Mouse (Mus musculus) left cerebral cortex, postnatal 4 days (tissue): ENCODE data around the gene Atpif1. TPM values are rescaled to one million over a fixed set of nuclear protein-coding genes. Genes with fewer than 3 reads are reported as not detected.
"Not testable (repeated sequence)": the region's sequence is repeated elsewhere in the genome, so short reads cannot be mapped to it uniquely, and the experiment has no call there.

Experiments used
- DNase-seq: peaks from one replicate; pipeline ENCODE4 v3.0.0-alpha.2; 2022
- intact Hi-C: fragments of 180-260 bp; cut with DNase I; formaldehyde crosslinking; loops from one replicate; pipeline ENCODE4 v1.15.1; 2025
- total RNA-seq, 2 experiments: library from RNA; stranded (reverse); gene quantifications; 2 replicates each; pipeline ENCODE4 v1.2.3; 2021

Gene Atpif1
- total RNA-seq, 2 experiments from 2014 or later, result 652 to 682 TPM

DNA sequence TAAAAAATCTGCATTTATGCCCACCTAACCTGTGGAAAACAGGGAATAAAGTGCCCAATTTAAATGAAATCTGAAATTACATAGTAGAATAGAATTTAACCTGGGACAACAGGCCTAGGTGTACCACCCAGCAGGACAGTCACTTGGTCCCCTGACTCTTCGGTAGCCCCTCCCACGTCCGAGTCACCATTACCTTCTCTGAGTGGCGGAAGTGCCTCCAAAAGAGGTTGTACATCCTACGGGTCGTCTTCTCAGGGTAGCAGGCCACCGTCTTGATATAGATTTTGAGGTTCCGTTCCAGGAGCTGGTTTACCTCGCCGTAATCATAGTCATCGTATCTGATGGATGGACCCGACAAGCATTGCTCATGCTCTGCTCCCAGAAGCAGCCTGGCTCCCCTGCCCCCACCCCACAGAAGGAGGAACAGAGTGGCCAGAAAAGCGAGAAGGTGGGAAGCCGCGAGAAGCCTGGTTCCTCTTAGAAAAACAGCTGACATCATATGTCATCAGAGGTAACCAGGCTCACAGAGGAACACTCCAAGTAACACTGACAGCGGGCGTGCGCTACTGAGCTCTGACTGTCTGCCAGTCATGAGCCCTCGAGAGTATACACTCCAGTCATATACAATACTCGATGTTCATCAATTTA lies 39.1 kb downstream of the Atpif1 start:
- intact Hi-C loops, result no loop called here
- DNase-seq, result no peak

- intact Hi-C loops, result no loop called here
- DNase-seq, result peak; percentile 95
Observed at GRCm38 (mm10) chr4:132492178-132493060, 41.0 kb downstream of the Atpif1 start.

DNA sequence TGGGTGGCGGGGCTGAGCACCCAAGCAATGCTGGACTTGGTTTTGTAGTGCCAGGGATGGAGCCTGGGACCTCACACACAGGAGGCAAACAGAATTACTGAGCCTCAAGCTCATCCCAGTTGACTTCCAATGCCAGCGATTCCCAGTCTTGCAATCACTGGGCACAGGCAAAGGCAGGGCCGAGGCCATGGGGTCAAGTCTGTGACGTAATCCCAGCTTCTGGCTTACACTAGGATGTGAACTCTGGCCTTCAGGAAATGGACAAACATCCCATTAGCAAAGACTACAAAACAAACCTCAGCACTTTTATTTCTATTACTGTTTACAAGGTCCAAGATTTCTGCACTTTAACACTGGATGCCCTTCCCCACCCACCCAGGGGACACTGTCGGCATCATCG lies 41.7 kb downstream of the Atpif1 start:
- no peak for DNase-seq
- intact Hi-C loops, result no loop called here

DNA sequence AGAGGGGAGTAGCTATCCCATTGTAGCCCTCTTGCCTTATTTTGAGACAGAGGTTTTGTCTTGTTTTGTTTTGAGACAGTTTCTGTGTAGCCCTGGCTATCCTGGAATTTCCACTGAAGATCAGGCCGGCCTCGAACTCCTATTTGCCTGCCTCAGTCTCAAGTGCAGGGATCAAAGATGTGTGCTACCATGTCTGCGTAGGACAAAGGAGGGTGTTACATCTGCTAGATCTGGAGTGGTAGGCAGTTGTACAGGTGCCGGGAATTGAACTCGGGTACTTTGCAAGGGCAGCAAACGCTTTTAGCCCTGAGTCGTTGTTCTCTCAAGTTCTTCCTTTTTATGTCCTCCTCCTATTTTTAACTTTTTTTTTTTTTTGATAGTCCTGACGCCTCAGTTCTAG lies 42.4 kb downstream of the Atpif1 start:
- intact Hi-C loops, result no loop called here
- no peak for DNase-seq

DNA sequence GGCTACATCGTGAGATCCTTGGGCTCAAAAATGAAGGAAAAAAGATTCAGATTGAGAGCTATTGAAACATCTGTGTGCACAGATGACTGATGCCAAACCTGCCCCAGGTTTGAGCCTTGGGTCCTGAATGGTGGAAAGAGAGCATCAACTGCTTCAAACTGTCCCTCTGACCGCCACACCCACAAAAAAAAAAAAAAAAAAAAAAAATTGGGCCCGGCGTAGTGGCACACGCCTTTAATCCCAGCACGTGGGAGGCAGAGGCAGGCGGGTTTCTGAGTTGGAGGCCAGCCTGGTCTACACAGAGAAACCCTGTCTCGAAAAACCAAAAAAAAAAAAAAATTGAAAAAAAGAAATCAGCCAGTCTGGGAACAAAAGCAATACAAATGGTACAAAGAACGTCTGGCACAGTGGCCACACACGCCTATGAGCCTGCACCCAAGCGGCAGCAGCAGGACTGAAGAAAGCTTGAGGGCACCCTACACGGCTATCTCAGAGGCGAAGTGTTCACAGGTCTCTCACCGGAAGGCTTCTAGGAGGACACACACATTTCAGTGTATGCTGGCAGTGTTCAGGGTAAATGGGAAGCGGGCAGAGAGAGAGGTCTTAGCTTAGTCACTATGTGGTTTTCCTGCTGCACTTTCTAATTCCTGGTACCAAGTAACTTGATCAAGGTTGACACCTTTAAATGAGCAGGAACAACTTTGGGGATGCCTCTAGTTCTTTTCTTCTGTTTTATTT lies 43.0 kb downstream of the Atpif1 start:
- no peak for DNase-seq
- intact Hi-C loops, result no loop called here

GRCm38 (mm10) chr4:132488976-132489375 lies 44.5 kb downstream of the Atpif1 start:
- intact Hi-C loops, result no loop called here
- DNase-seq, result no peak

GRCm38 (mm10) chr4:132488521-132488920 lies 44.9 kb downstream of the Atpif1 start:
- intact Hi-C loops, result no loop called here
- DNase-seq, result no peak

DNA sequence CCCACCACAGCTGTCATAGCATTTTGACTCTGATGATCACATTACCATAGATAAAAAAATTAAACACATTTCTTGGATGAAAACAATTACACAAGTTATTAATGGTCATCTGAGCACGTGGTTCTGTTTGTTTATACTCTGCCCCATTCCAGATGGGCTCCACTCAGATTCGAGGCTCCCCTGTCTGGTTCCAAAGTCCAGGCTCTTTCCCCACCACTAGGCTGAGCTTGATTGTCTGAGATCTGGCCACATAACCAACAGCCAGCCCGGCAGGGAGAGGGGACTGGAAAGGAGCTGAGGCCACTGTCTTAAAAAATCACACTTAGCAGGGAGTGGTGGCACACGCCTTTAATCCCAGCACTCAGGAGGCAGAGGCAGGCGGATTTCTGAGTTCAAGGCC lies 48.6 kb downstream of the Atpif1 start:
- no peak for DNase-seq
- intact Hi-C loops, result no loop called here

GRCm38 (mm10) chr4:132484231-132484630 lies 49.2 kb downstream of the Atpif1 start:
- intact Hi-C loops, result no loop called here
- no peak for DNase-seq

GRCm38 (mm10) chr4:132482956-132483608 lies 50.4 kb downstream of the Atpif1 start:
- no peak for DNase-seq
- intact Hi-C loops, result no loop called here

GRCm38 (mm10) chr4:132482104-132482503 lies 51.4 kb downstream of the Atpif1 start:
- DNase-seq, intact Hi-C loops: not testable (repeated sequence)

Other genes with a start within 250 kb of the Atpif1 start
- 1 to 10 TPM; 1.4 to 2.1 TPM for gene Rab42, start 230.3 kb downstream of the Atpif1 start, total RNA-seq
- 10 to 100 TPM; 40.9 to 47.2 TPM for gene Trnau1ap, start 204.1 kb downstream of the Atpif1 start, total RNA-seq
- gene Rcc1, start 180.1 kb downstream of the Atpif1 start, total RNA-seq, result 10 to 100 TPM; 17.6 to 22.0 TPM
- gene Phactr4, start 111.2 kb downstream of the Atpif1 start, total RNA-seq, result 10 to 100 TPM in 1 of 2 experiments, 1 to 10 TPM in 1; 9.3 to 11.5 TPM
- gene Med18, start 69.7 kb downstream of the Atpif1 start, total RNA-seq, result 10 to 100 TPM; 10.0 to 12.2 TPM
- 1 to 10 TPM; 6.8 to 7.0 TPM for gene Sesn2, start 23.2 kb downstream of the Atpif1 start, total RNA-seq
- 10 to 100 TPM; 83.6 to 83.7 TPM for gene Dnajc8, start 1.9 kb upstream of the Atpif1 start, total RNA-seq
- gene Ptafr, start 30.4 kb upstream of the Atpif1 start, total RNA-seq, result 1 to 10 TPM in 1 of 2 experiments, under 1 TPM in 1; 0.58 to 1.1 TPM
- 10 to 100 TPM; 24.5 to 25.7 TPM for gene Eya3, start 105.3 kb upstream of the Atpif1 start, total RNA-seq
- 1 to 10 TPM; 4.3 to 4.8 TPM for gene Xkr8, start 198.9 kb upstream of the Atpif1 start, total RNA-seq
- 1 to 10 TPM in 1 of 2 experiments, under 1 TPM in 1; 0.97 to 1.2 TPM for gene Smpdl3b, start 223.6 kb upstream of the Atpif1 start, total RNA-seq
- 10 to 100 TPM; 15.4 to 16.0 TPM for gene Rpa2, start 234.7 kb upstream of the Atpif1 start, total RNA-seq